Mouse (Mus musculus) WW6 (cell line): Measurements from ENCODE around the gene Trmt10a.

Source experiments
- DNase-seq: peaks from one replicate; pipeline ENCODE4 v3.0.0-alpha.2; 2013; ENCODE audit warnings: low read depth, low spot score

Gene Trmt10a

DNA sequence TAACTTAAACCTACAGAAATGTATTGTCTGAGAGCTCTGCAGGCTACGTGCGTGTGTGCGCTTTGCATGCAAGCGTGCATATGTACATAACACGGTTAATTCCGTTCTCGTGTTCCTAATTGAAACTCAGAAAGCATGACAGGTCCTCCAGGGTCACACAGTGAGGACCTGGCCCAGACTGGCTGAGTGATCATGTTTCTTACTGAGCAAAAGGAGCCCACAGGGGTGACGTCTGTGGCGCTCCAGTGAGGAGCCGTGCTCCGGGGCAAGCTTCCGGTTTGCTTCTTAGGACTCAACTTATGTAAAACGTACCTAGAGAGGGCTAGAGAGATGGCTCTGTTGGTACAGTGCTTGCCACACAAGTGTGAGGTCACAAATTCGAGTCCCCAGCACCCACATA, 53.8 kb downstream of the Trmt10a start:
- no peak for DNase-seq

DNA sequence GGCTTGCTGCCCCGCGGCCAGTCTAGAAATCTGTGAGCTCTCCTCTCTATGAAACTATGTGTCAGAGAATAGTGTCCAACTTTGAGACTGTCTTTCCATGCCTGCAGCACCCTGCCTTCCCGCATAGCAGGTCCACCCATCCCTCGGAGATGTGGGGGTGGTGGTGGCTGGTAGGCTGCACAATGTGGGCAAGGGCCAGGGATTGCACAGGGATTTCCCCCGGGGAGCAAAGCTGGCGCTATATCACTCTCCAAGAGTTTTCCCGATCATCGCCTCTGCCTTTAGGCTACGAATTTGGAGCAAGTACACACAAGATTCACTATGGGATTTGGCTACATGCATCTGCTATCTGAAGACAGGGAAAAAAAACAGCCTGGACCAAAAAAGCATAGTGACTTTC, 54.3 kb downstream of the Trmt10a start:
- no peak for DNase-seq

DNA sequence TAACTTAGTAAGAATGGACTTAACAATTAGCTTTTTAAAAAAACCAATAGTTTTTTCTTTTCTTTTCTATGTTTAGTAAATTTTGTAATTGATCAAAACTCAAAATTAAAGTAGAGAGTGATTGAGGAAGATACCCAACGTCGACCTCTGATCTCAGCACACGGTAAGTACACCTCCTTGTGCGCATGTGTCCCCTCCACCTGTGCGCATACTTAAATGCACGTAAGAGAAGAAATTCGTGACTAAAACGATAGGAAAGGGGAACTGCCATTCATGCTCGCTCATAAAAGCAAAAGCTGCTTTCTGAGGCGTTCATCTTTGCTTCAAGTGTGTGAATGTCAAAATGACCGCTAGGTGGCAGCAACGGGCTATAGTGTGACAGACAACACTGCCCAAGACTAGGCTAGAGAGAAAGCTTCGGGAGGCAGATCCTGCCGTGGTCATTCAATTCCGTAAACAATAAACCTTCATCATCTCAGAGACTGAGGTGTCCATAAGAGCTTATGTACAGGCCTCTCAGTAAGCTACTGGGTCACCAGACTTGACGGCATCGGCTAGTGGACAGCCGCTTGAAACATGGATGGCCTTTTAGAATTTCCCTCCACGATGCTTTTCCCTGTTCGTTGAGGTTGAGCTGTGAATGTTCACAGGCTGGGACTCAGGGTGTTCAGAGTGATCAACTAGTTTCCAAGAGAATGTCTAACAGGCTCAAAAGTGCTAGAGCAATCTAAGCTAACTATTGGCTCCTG, 54.9 kb downstream of the Trmt10a start:
- DNase-seq = peak; percentile 73

DNA sequence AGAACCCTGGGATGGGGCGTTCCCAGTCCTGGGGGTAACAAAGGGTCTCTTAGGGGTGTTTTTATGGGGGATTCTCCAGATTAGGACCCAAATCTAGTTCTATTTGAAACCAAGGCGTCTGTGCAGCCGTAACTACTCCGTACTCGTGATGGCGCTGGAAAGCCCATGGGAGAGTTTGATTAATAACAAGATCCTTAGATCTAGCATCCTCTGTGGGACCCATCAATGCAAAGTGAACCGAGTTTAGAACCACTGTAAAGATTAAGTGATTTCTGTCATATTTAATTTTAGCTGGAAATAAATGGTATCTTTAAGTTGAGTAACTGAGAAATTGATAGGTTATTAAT, 55.4 kb downstream of the Trmt10a start:
- DNase-seq = no peak

DNA sequence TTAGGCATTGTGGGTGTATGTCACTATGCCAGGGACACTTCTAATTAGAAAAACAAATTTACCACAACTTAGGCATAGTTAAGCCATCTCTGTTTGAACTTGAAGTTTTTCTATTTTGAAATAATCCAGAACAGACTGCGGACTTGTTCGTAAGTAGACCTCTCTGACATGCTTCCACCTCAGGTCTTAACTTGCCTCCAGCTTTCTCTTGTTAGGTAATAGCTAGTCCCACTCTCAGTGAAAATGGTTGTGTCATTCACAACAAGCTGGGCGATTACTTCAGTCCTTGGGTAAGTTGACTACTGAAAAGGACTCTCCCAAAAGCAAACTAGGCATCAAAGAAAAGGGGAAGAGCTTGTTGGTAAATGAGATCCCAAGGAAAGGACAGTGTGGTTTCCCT, 65.6 kb downstream of the Trmt10a start:
- DNase-seq = no peak
